Mouse (Mus musculus) limb, embryonic 14.5 days (tissue): Measurements from ENCODE around the gene Bzw2. TPM values are rescaled to one million over a fixed set of nuclear protein-coding genes. Genes with fewer than 3 reads are reported as not detected.

ENCODE experiments used
- ATAC-seq: fragments of 200-750 bp; cut with Nextera tagmentation; 2 replicates; pipeline ENCODE4 v1.8.0; 2017; ENCODE audit warnings: low read depth, moderate number of reproducible peaks, moderate TSS enrichment; ENCODE audit not compliant: low FRiP score
- DNase-seq: peaks from one replicate; pipeline ENCODE4 v3.0.0-alpha.2; 2015; ENCODE audit warnings: low spot score
- H3K27ac ChIP-seq: fragments of 300-500 bp; sonication (generic); replicated peaks from 2 replicates; pipeline ENCODE4 v1.5.1; 2014; ENCODE audit warnings: low read depth, mild to moderate bottlenecking, low read length, moderate library complexity, mixed read lengths
- H3K27me3 ChIP-seq: fragments of 300-500 bp; sonication (generic); 2 replicates; pipeline ENCODE4 v1.6.1; 2014; ENCODE audit warnings: low read length, mixed read lengths; ENCODE audit not compliant: control insufficient read depth, insufficient read depth
- H3K36me3 ChIP-seq: fragments of 300-500 bp; sonication (generic); 2 replicates; pipeline ENCODE4 v1.6.1; 2014; ENCODE audit warnings: mild to moderate bottlenecking, low read length, moderate library complexity, mixed read lengths; ENCODE audit not compliant: control insufficient read depth, insufficient read depth
- H3K4me1 ChIP-seq: fragments of 300-500 bp; sonication (generic); 2 replicates; pipeline ENCODE4 v1.6.1; 2014; ENCODE audit warnings: antibody characterized with exemption, low read length, mixed read lengths; ENCODE audit not compliant: control insufficient read depth, insufficient read depth
- H3K4me2 ChIP-seq: fragments of 300-500 bp; sonication (generic); replicated peaks from 2 replicates; pipeline ENCODE4 v1.6.1; 2014; ENCODE audit warnings: low read depth, mild to moderate bottlenecking, low read length, moderate library complexity; ENCODE audit not compliant: severe bottlenecking
- H3K4me3 ChIP-seq: fragments of 300-500 bp; sonication (generic); replicated peaks from 2 replicates; pipeline ENCODE4 v1.5.1; 2014; ENCODE audit warnings: low read length
- H3K9ac ChIP-seq: fragments of 300-500 bp; sonication (generic); 2 replicates; pipeline ENCODE4 v1.6.1; 2014; ENCODE audit warnings: mild to moderate bottlenecking, low read depth, low read length, moderate library complexity; ENCODE audit not compliant: severe bottlenecking
- H3K9me3 ChIP-seq: fragments of 300-500 bp; sonication (generic); 2 replicates; pipeline ENCODE4 v1.6.1; 2016; ENCODE audit warnings: low read length; ENCODE audit not compliant: control insufficient read depth
- POLR2A ChIP-seq: fragments of 200-500 bp; IDR thresholded peaks from 2 replicates; pipeline ENCODE4 v1.8.0; 2012; ENCODE audit warnings: inconsistent platforms, mild to moderate bottlenecking, moderate library complexity, borderline replicate concordance; ENCODE audit not compliant: insufficient read depth, insufficient read length; ENCODE audit errors: extremely low read depth
- WGBS: fragments of 180-500 bp; shearing (Covaris S2); extraction: QIAGEN DNeasy Blood & Tissue Kit; methylation state at CpG from one replicate; pipeline ENCODE4 v1.1.7; 2014; 5-methylcytosine and 5-hydroxymethylcytosine counted together
- polyA plus RNA-seq, 2 experiments: library from polyadenylated mRNA; depleted of rRNA in 1 of 2; stranded (reverse) in 1 of 2; unstranded in 1 of 2; fragments of >200 nt; fragmentation: Nextera tagmentation in 1 of 2; extraction: Ambion mirVana in 1 of 2; gene quantifications; 2 replicates each; pipeline versions ENCODE4 v1.2.1 to v1.2.3; 2012 to 2014

Gene Bzw2
- polyA plus RNA-seq, 2 experiments: 112 to 183 TPM

GRCm38 (mm10) chr12:36129826-36130225 is 28.1 kb downstream of the Bzw2 start:
- no peak for DNase-seq
- H3K27ac ChIP-seq: no peak overlapping the region
- no peak overlapping the region for H3K4me2 ChIP-seq
- WGBS: 93% methylated on average over 5 of the region's 5 CpGs
- ATAC-seq: no peak
- H3K4me3 ChIP-seq: no peak overlapping the region
- no peaks in the 10 kb centered on the region for H3K4me1 ChIP-seq
- no peak for TF ChIP-seq POLR2A
- H3K9me3 ChIP-seq: no peaks in the 10 kb centered on the region
- H3K9ac ChIP-seq: no peak overlapping the region
- no peaks in the 10 kb centered on the region for H3K27me3 ChIP-seq
- peaks cover 51% of the 10 kb centered on the region for H3K36me3 ChIP-seq

GRCm38 (mm10) chr12:36126049-36126448 is 31.8 kb downstream of the Bzw2 start:
- Histone ChIP-seq H3K36me3 (peaks cover 57% of the 10 kb centered on the region), H3K27ac (no peak overlapping the region), H3K4me2 (no peak overlapping the region), H3K9ac (no peak overlapping the region), H3K9me3 (no peaks in the 10 kb centered on the region), H3K27me3 (no peaks in the 10 kb centered on the region), H3K4me3 (no peak overlapping the region), H3K4me1 (no peaks in the 10 kb centered on the region)
- DNase-seq (no peak), ATAC-seq (no peak)
- TF ChIP-seq POLR2A: no peak
- WGBS: 92% methylated on average over 5 of the region's 5 CpGs

- ATAC-seq (no peak), DNase-seq (no peak)
- 96% methylated on average over 3 of the region's 3 CpGs for WGBS
Observed at GRCm38 (mm10) chr12:36119244-36119643, 38.6 kb downstream of the Bzw2 start.

GRCm38 (mm10) chr12:36117161-36117560 is 40.7 kb downstream of the Bzw2 start:
- no peak overlapping the region for H3K4me2 ChIP-seq
- no peak for ATAC-seq
- no peak overlapping the region for H3K4me3 ChIP-seq
- no peaks in the 10 kb centered on the region for H3K27me3 ChIP-seq
- H3K36me3 ChIP-seq: peaks cover 79% of the 10 kb centered on the region
- no peak for DNase-seq
- no peaks in the 10 kb centered on the region for H3K4me1 ChIP-seq
- TF ChIP-seq POLR2A: no peak
- no peaks in the 10 kb centered on the region for H3K9me3 ChIP-seq
- WGBS: 95% methylated on average over 6 of the region's 6 CpGs
- H3K9ac ChIP-seq: no peak overlapping the region
- H3K27ac ChIP-seq: no peak overlapping the region

More at GRCm38 (mm10) chr12:36119244-36119643, 38.6 kb downstream of the Bzw2 start:
- H3K9ac ChIP-seq: no peak overlapping the region
- peaks cover 78% of the 10 kb centered on the region for H3K36me3 ChIP-seq
- no peak overlapping the region for H3K27ac ChIP-seq
- TF ChIP-seq POLR2A: no peak
- H3K4me1 ChIP-seq: no peaks in the 10 kb centered on the region
- no peak overlapping the region for H3K4me3 ChIP-seq
- H3K27me3 ChIP-seq: no peaks in the 10 kb centered on the region
- no peaks in the 10 kb centered on the region for H3K9me3 ChIP-seq
- no peak overlapping the region for H3K4me2 ChIP-seq

GRCm38 (mm10) chr12:36112081-36112480 is 45.8 kb downstream of the Bzw2 start:
- Histone ChIP-seq H3K9me3 (no peaks in the 10 kb centered on the region), H3K4me3 (no peak overlapping the region), H3K4me1 (no peaks in the 10 kb centered on the region), H3K9ac (no peak overlapping the region), H3K27ac (no peak overlapping the region), H3K27me3 (no peaks in the 10 kb centered on the region), H3K36me3 (peaks cover 84% of the 10 kb centered on the region), H3K4me2 (no peak overlapping the region)
- WGBS: 95% methylated on average over 3 of the region's 3 CpGs
- ATAC-seq (no peak), DNase-seq (no peak)
- TF ChIP-seq POLR2A: no peak

- Histone ChIP-seq H3K4me3 (no peak overlapping the region), H3K9ac (no peak overlapping the region), H3K4me2 (no peak overlapping the region), H3K27me3 (no peaks in the 10 kb centered on the region), H3K4me1 (no peaks in the 10 kb centered on the region), H3K27ac (no peak overlapping the region), H3K36me3 (peaks cover 89% of the 10 kb centered on the region), H3K9me3 (no peaks in the 10 kb centered on the region)
- 94% methylated on average over 5 of the region's 5 CpGs for WGBS
- DNase-seq (no peak), ATAC-seq (no peak)
- no peak for TF ChIP-seq POLR2A
Observed at GRCm38 (mm10) chr12:36111110-36111509, 46.8 kb downstream of the Bzw2 start.
